Comparison of ENCODE assay signal across 21 mouse cellular contexts in genomic region chr7:67592670-67593069, GRCm38 (mm10).
"Had no signal": no experiment of that assay in that cellular context is flagged by ENCODE, and none has a peak within 500 bp of the region (broad histone marks: within the 10 kb centered on the region; RNA-seq: fewer than 3 reads in every experiment).

No protein-coding gene starts in this region.

- H3K9ac ChIP-seq: limb, embryonic 13.5 days; liver, embryonic 12.5 days; liver, embryonic 15.5 days; lung, embryonic 15.5 days; midbrain, embryonic 15.5 days; neural tube, embryonic 13.5 days had no signal

- H3K9me3 ChIP-seq: limb, embryonic 10.5 days; limb, embryonic 13.5 days; liver, embryonic 12.5 days; liver, embryonic 15.5 days; lung, embryonic 15.5 days; midbrain, embryonic 15.5 days; neural tube, embryonic 13.5 days had no signal

- H3K4me1 ChIP-seq: limb, embryonic 10.5 days; liver, embryonic 15.5 days; lung, embryonic 15.5 days; midbrain, embryonic 15.5 days had no signal

- ATAC-seq: liver, embryonic 12.5 days; midbrain, embryonic 15.5 days had no signal

- H3K4me3 ChIP-seq: layer of hippocampus, adult 2 months; limb, embryonic 10.5 days; limb, embryonic 13.5 days; liver, embryonic 12.5 days; liver, embryonic 15.5 days; lung, embryonic 15.5 days; midbrain, embryonic 15.5 days; myocyte; neural tube, embryonic 13.5 days had no signal

- H3K27me3 ChIP-seq: limb, embryonic 13.5 days; liver, embryonic 12.5 days; liver, embryonic 15.5 days; lung, embryonic 15.5 days; midbrain, embryonic 15.5 days; neural tube, embryonic 13.5 days had no signal

- H3K36me3 ChIP-seq: limb, embryonic 13.5 days; liver, embryonic 12.5 days; liver, embryonic 15.5 days; lung, embryonic 15.5 days; midbrain, embryonic 15.5 days; neural tube, embryonic 13.5 days had no signal

- H3K4me2 ChIP-seq: limb, embryonic 13.5 days; liver, embryonic 12.5 days; liver, embryonic 15.5 days; lung, embryonic 15.5 days; midbrain, embryonic 11.5 days; midbrain, embryonic 15.5 days; neural tube, embryonic 13.5 days had no signal

- DNase-seq: kidney, postnatal 25 days; layer of hippocampus, adult 9-11 months; liver; lung, adult 18-20 months; lung, postnatal 10 days; lung, postnatal 36 days; retina, postnatal 1 day; thymus, adult 18-20 months; thymus, postnatal 14 days; thymus, postnatal 4 days had no signal

- H3K27ac ChIP-seq: kidney, postnatal 0 days; layer of hippocampus, adult 2 months; limb, embryonic 10.5 days; limb, embryonic 13.5 days; liver, embryonic 12.5 days; liver, embryonic 15.5 days; lung, embryonic 15.5 days; midbrain, embryonic 15.5 days; neural tube, embryonic 13.5 days had no signal
